Mouse (Mus musculus) limb, embryonic 14.5 days (tissue): Measurements from ENCODE around the gene Zfp36l1. TPM values are rescaled to one million over a fixed set of nuclear protein-coding genes. Genes with fewer than 3 reads are reported as not detected.

ENCODE experiments used
- ATAC-seq: fragments of 200-750 bp; cut with Nextera tagmentation; 2 replicates; pipeline ENCODE4 v1.8.0; 2017; ENCODE audit warnings: low read depth, moderate number of reproducible peaks, moderate TSS enrichment; ENCODE audit not compliant: low FRiP score
- DNase-seq: peaks from one replicate; pipeline ENCODE4 v3.0.0-alpha.2; 2015; ENCODE audit warnings: low spot score
- H3K27ac ChIP-seq: fragments of 300-500 bp; sonication (generic); replicated peaks from 2 replicates; pipeline ENCODE4 v1.5.1; 2014; ENCODE audit warnings: low read depth, mild to moderate bottlenecking, low read length, moderate library complexity, mixed read lengths
- H3K27me3 ChIP-seq: fragments of 300-500 bp; sonication (generic); 2 replicates; pipeline ENCODE4 v1.6.1; 2014; ENCODE audit warnings: low read length, mixed read lengths; ENCODE audit not compliant: control insufficient read depth, insufficient read depth
- H3K36me3 ChIP-seq: fragments of 300-500 bp; sonication (generic); 2 replicates; pipeline ENCODE4 v1.6.1; 2014; ENCODE audit warnings: mild to moderate bottlenecking, low read length, moderate library complexity, mixed read lengths; ENCODE audit not compliant: control insufficient read depth, insufficient read depth
- H3K4me1 ChIP-seq: fragments of 300-500 bp; sonication (generic); 2 replicates; pipeline ENCODE4 v1.6.1; 2014; ENCODE audit warnings: antibody characterized with exemption, low read length, mixed read lengths; ENCODE audit not compliant: control insufficient read depth, insufficient read depth
- H3K4me2 ChIP-seq: fragments of 300-500 bp; sonication (generic); replicated peaks from 2 replicates; pipeline ENCODE4 v1.6.1; 2014; ENCODE audit warnings: low read depth, mild to moderate bottlenecking, low read length, moderate library complexity; ENCODE audit not compliant: severe bottlenecking
- H3K4me3 ChIP-seq: fragments of 300-500 bp; sonication (generic); replicated peaks from 2 replicates; pipeline ENCODE4 v1.5.1; 2014; ENCODE audit warnings: low read length
- H3K9ac ChIP-seq: fragments of 300-500 bp; sonication (generic); 2 replicates; pipeline ENCODE4 v1.6.1; 2014; ENCODE audit warnings: mild to moderate bottlenecking, low read depth, low read length, moderate library complexity; ENCODE audit not compliant: severe bottlenecking
- H3K9me3 ChIP-seq: fragments of 300-500 bp; sonication (generic); 2 replicates; pipeline ENCODE4 v1.6.1; 2016; ENCODE audit warnings: low read length; ENCODE audit not compliant: control insufficient read depth
- POLR2A ChIP-seq: fragments of 200-500 bp; IDR thresholded peaks from 2 replicates; pipeline ENCODE4 v1.8.0; 2012; ENCODE audit warnings: inconsistent platforms, mild to moderate bottlenecking, moderate library complexity, borderline replicate concordance; ENCODE audit not compliant: insufficient read depth, insufficient read length; ENCODE audit errors: extremely low read depth
- WGBS: fragments of 180-500 bp; shearing (Covaris S2); extraction: QIAGEN DNeasy Blood & Tissue Kit; methylation state at CpG from one replicate; pipeline ENCODE4 v1.1.7; 2014; 5-methylcytosine and 5-hydroxymethylcytosine counted together
- polyA plus RNA-seq, 2 experiments: library from polyadenylated mRNA; depleted of rRNA in 1 of 2; stranded (reverse) in 1 of 2; unstranded in 1 of 2; fragments of >200 nt; fragmentation: Nextera tagmentation in 1 of 2; extraction: Ambion mirVana in 1 of 2; gene quantifications; 2 replicates each; pipeline versions ENCODE4 v1.2.1 to v1.2.3; 2012 to 2014

Gene Zfp36l1
- polyA plus RNA-seq, 2 experiments, result 195 to 245 TPM

DNA sequence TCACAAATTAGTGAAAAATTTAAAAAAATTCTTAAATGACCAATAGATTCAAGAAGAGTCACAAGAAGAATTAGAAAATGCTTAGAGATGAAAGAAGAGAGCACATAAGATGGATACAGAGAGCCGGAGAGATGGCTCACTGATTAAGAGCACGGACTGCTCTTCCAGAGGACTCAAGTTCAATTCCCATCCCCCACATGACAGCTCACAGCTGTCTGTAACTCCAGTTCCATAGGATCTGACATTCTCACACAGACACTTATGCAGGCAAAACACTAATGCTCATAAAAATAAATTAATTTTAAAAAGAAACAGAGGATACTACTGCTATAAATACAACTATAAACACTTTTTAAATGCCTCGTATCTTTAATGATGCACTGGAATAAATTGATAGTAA is 32.0 kb upstream of the Zfp36l1 start:
- no peaks in the 10 kb centered on the region for H3K27me3 ChIP-seq
- H3K36me3 ChIP-seq, result no peaks in the 10 kb centered on the region
- 85% methylated on average over 3 of the region's 3 CpGs for WGBS
- H3K27ac ChIP-seq, result no peak overlapping the region
- no peak for ATAC-seq
- peaks cover 13% of the 10 kb centered on the region for H3K4me1 ChIP-seq
- no peak for DNase-seq
- H3K9ac ChIP-seq, result no peak overlapping the region
- no peak overlapping the region for H3K4me3 ChIP-seq
- H3K4me2 ChIP-seq, result no peak overlapping the region
- no peaks in the 10 kb centered on the region for H3K9me3 ChIP-seq
- no peak for TF ChIP-seq POLR2A

DNA sequence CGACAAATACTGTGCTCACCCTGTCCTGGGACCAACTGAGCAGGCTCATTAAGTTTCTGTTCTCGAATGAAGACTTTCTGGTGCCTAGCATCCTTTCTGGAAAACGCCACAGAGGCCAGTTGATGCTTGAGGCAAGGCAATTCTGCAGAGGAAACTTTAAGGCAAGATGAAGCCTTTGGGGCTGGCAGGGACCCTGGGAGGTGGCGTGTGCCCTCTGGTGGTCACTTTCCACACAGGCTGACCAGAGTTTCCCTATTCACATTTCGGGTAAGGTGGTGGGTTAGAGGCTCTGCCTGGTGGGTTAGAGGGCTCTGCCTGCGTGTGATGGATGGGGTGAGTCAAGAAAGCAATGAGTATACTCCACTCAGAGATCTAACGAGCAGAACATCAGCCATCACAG is 28.7 kb upstream of the Zfp36l1 start:
- DNase-seq (peak; percentile 68), ATAC-seq (no peak; the same call in 1 of the 2 replicates)
- peaks cover 9% of the 10 kb centered on the region for H3K4me1 ChIP-seq
- H3K9ac ChIP-seq, result no peak overlapping the region
- no peak overlapping the region for H3K4me3 ChIP-seq
- 17% methylated on average over 7 of the region's 7 CpGs for WGBS
- H3K27ac ChIP-seq, result no peak overlapping the region
- H3K4me2 ChIP-seq, result no peak overlapping the region
- H3K27me3 ChIP-seq, result no peaks in the 10 kb centered on the region
- TF ChIP-seq POLR2A, result no peak
- no peaks in the 10 kb centered on the region for H3K9me3 ChIP-seq
- H3K36me3 ChIP-seq, result no peaks in the 10 kb centered on the region

DNA sequence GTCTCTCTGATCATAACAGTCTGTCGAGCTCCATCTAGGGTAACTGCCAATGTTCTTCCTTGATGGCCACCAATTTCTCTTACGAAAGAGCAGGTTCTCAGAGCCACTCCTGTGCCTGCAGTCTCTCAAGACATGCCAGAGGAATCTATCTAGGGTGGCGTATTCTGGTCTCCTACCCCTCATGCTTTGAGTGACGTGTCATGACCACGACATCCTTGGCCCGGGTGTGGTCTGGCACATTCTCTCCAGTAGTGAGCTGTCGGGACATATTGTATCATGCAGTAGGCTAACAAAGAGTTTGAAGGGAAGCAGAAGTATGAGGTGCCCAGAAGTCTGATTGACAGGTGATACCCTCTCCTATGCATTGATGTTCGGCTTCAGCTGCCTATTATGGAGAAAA is 28.2 kb upstream of the Zfp36l1 start:
- ATAC-seq (no peak), DNase-seq (no peak)
- no peak overlapping the region for H3K4me2 ChIP-seq
- no peak overlapping the region for H3K27ac ChIP-seq
- TF ChIP-seq POLR2A, result no peak
- H3K36me3 ChIP-seq, result no peaks in the 10 kb centered on the region
- no peaks in the 10 kb centered on the region for H3K27me3 ChIP-seq
- no peak overlapping the region for H3K4me3 ChIP-seq
- H3K9me3 ChIP-seq, result no peaks in the 10 kb centered on the region
- no peak overlapping the region for H3K9ac ChIP-seq
- H3K4me1 ChIP-seq, result peaks cover 7% of the 10 kb centered on the region
- WGBS, result 86% methylated on average over 8 of the region's 8 CpGs

DNA sequence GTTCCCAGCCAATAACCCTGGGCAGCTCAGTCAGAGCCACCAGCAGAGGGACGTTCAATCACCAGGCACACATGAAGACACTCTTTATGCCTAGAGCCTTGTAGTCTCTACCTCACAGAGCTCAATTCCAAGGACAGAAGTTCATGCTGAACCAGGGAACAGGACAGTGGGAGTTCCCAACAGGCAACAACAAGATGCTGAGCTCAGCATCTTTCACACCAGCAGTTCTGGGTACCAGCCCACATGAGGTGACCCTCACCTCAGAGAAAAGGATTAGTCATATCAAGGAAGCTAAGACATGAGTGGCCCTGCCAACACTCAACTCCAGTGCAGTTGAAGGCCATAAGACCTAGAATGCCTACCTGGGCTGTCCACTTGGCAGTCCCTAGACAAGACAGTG is 24.9 kb upstream of the Zfp36l1 start:
- TF ChIP-seq POLR2A, result no peak
- Histone ChIP-seq H3K9me3 (no peaks in the 10 kb centered on the region), H3K27ac (no peak overlapping the region), H3K4me1 (peaks cover 9% of the 10 kb centered on the region), H3K27me3 (no peaks in the 10 kb centered on the region), H3K36me3 (no peaks in the 10 kb centered on the region), H3K4me3 (no peak overlapping the region), H3K9ac (no peak overlapping the region), H3K4me2 (no peak overlapping the region)
- ATAC-seq (no peak), DNase-seq (no peak)
- 80% methylated on average over 1 of the region's 1 CpGs for WGBS

DNA sequence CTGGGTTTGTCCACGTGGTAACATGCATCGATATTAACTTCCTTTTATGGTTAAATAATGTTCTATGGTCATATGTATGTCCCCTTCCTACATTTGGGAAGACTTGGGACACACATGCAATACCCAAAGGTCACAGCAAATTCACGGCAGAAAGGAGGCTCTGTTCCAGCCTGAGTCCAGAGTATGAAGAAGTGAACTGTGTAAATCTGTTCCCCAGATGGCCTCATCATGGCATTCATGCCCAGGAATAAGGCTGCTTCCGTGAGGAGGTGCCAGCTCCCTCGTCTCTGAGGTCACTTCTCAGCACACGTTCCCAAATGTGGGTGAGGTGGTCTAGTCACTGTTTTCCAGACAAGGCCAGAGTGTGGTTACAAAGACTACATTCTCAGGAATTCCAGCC is 24.4 kb upstream of the Zfp36l1 start:
- H3K4me1 ChIP-seq, result peaks cover 9% of the 10 kb centered on the region
- H3K4me2 ChIP-seq, result no peak overlapping the region
- no peak for DNase-seq
- no peak overlapping the region for H3K27ac ChIP-seq
- no peak for ATAC-seq
- H3K4me3 ChIP-seq, result no peak overlapping the region
- H3K36me3 ChIP-seq, result no peaks in the 10 kb centered on the region
- no peak overlapping the region for H3K9ac ChIP-seq
- no peaks in the 10 kb centered on the region for H3K27me3 ChIP-seq
- 61% methylated on average over 6 of the region's 6 CpGs for WGBS
- no peak for TF ChIP-seq POLR2A
- H3K9me3 ChIP-seq, result no peaks in the 10 kb centered on the region
